Mouse (Mus musculus) lung, adult 2 months (tissue): Measurements from ENCODE around the gene Vmn1r40.

ENCODE experiments used
- CTCF ChIP-seq: fragments of 200-500 bp; IDR thresholded peaks from 2 replicates; pipeline ENCODE4 v1.5.1; 2011; ENCODE audit warnings: mild to moderate bottlenecking, low read length, control low read depth; ENCODE audit not compliant: insufficient read depth
- POLR2A ChIP-seq: fragments of 200-500 bp; IDR thresholded peaks from 2 replicates; pipeline ENCODE4 v1.6.1; 2011; ENCODE audit warnings: low read depth, mild to moderate bottlenecking, control low read depth, low read length, borderline replicate concordance; ENCODE audit errors: extremely low read depth

DNA sequence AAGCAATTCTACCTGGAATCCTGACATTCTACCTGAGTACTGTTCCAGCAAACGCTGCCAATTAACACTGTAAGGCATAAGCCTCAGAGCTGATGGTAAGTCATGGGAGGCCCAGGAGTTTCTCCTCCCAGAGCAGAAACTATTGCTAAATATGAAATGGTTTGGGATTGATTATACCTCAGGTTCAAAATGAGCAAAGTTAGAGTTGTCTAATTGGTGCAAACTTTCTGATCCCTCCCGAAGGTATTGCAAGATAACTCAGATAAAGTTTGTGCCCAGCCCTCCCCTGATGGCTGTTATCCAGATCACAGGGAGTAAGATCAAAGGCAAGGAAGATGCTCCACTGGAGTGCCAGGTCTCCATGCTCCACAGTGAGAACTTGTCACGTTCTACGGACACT lies at the start of gene Vmn1r40:
- TF ChIP-seq CTCF (no peak), POLR2A (no peak)
